Mouse (Mus musculus): ENCODE data around the gene Mcm2. TPM values are rescaled to one million over a fixed set of nuclear protein-coding genes. Genes with fewer than 3 reads are reported as not detected.
A peak's percentile ranks its signal among the peaks of the same experiment; 100 is the strongest.

The Mcm2 gene
- total RNA-seq (2021) = 1 to 10 TPM; 5.5 to 6.6 TPM

DNA sequence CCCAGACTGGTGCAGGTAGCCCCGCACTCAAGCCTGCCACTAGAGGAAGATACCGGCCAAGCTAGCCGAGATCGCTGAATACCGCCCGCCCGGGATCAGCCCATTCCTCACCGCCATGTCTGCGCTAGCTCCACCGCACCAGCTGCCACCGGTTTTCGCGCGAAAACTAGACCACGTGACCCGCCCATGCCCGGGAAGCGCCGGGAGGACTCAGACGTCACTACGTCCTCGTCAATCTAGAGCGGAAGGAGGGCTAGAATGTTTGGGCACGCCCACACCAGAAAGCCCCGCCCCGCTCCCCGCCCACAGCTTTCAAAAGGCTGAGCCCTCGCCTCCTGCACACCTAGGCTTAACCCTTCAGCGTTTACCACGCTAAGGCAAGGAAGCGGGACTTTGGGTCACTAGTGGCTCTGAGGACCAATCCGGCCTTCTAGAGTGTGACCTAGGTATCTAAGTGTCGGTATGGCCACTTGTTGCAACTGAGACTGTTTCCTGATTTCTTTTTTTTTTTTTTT, at the start of gene Mcm2:
TSS of gene Mcm2 (minus strand) at position 247 of the 515 bp plus-strand sequence.
- DNase-seq (ENCODE audit: extremely low spot score in 1 of 2, low spot score in 1 of 2) = peak; percentile 76 to 82

DNA sequence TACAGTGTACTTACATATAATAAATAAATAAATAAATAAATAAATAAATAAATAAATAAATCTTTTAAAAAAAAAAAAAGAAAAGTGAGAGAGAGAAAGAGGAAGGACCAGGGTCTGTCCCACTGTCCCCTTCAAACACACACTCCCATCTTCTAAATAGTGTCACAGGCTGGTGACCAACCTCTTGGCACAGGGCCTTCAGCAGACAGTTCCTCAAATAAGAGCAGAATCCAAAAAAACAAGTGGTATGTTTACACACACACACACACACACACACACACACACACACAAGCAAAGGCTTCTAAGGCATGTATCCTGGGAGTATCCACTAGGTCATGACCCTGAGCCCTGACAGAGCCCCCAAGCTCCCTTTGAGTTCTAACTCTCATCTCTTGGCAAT, 49.2 kb upstream of the Mcm2 start:
- no peak for DNase-seq (ENCODE audit: extremely low spot score in 1 of 2, low spot score in 1 of 2)

DNA sequence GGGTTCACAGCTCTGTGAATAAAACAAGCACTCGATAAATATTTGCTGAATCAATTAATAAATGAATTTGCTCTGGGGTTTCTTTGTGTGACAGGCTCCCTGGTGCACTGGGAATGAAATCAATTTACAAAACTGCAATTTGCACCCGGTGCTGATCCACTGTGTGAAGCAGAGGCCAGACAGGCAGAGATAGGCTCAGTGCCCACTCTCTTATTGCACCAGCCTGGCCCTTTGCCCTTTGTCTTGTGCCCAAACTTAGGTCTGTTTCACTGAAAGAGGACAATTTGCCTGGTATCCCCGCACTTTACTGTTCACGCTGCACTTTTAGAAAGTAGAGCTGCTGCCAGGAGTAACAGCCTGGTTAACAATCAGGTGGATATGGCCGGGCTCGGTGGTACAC, 47.9 kb upstream of the Mcm2 start:
- DNase-seq (ENCODE audit: extremely low spot score in 1 of 2, low spot score in 1 of 2) = no peak

DNA sequence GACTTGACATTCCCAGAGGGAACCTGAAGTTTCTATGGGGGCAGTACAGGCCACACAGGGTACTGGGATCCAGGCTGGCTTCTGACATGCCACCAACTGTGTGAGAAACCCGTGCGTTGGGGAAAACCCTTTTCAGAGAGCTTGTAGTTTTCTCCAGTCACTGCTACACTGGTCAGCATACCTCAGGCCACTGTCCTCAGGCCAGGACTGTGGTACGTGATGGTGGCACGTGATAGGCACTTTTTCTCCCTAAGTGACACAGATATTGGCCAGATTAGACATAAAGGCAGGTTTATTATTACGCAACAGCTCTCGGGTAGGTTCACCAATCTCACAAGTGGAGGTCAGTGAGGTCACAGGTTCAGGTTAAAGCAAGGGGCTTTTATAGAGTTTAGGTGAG, 45.1 kb upstream of the Mcm2 start:
- DNase-seq (ENCODE audit: extremely low spot score in 1 of 2, low spot score in 1 of 2) = no peak

DNA sequence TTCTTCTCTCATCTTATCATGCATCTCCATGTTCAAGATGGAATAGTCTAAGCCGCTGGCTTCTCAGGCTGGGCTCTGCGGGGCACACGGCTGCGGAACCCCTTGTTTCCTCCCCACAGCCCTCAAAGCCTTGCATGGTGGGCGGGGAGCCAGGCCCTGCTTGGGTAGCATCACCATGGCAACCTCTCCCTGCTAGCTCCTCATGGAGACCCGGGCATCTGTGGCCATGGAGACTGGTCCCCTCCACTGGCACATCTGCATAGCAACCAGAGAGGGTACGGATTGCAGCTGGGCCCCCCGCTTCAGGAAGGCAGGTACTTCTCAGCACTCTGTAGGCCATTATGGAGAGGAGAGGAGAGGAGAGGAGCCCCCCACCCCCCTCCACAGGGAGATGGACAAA, 44.0 kb upstream of the Mcm2 start:
- DNase-seq (ENCODE audit: extremely low spot score in 1 of 2, low spot score in 1 of 2) = peak in 1 of 2 experiments; percentile 63

DNA sequence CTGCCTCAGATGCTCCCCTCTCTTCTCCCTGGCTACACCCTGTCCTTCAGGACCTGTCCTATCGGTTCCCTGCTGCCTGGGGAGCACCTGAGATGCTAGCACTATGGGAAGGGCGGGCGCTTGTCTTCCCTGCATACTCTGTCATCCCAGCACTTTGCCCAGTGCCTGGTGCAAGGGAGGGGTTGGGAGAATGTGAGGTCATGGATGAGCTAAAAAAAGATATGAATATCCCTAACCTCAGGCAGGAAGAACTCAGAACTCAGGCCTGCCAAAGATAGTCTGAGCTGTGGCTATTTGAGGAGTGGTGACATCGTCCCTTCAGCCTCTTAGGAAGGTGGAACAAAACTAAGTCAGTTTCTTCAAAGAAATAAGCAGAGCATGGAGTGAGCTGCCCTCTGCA, 43.0 kb upstream of the Mcm2 start:
- no peak for DNase-seq (ENCODE audit: extremely low spot score in 1 of 2, low spot score in 1 of 2)

DNA sequence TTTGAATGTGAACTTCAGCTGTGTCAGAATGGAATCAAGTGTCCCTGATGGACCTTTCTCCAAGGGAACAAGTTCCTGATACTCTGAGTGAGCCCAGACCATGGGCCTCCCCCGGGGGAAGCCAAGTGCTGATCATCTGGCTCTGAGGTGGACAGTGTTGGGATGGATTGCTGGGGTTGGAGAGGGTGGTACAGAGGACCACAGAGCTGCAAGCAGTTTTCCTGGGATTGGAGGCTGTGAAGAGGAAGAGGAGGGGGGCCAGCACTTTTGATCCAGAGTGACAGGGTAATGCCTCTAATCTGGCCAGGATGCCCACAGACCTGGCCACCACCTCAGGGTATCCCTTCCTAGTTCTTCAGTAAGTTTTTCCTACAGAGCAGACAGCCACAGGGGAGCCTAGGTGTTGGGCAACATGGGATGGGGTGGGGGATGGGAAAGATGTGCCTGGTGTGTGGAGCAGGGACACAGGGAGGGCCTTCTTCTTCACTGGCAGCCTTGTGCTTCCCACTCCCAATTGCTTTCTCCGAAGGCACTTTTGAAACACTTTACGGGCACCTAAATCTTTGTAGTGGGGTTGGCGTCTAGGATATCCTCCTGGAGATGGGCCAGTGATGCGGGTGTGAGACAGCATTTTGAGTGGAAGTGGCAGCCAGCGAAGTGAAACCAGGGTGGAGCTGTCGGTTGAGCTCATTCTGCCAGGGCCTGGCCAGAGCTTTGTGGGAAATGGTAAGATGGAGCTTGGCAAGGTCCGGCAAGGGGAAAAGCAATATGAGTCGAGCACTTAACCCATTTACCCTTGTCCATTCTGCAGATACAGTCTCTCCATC, 41.7 kb upstream of the Mcm2 start:
- no peak for DNase-seq (ENCODE audit: extremely low spot score in 1 of 2, low spot score in 1 of 2)

DNA sequence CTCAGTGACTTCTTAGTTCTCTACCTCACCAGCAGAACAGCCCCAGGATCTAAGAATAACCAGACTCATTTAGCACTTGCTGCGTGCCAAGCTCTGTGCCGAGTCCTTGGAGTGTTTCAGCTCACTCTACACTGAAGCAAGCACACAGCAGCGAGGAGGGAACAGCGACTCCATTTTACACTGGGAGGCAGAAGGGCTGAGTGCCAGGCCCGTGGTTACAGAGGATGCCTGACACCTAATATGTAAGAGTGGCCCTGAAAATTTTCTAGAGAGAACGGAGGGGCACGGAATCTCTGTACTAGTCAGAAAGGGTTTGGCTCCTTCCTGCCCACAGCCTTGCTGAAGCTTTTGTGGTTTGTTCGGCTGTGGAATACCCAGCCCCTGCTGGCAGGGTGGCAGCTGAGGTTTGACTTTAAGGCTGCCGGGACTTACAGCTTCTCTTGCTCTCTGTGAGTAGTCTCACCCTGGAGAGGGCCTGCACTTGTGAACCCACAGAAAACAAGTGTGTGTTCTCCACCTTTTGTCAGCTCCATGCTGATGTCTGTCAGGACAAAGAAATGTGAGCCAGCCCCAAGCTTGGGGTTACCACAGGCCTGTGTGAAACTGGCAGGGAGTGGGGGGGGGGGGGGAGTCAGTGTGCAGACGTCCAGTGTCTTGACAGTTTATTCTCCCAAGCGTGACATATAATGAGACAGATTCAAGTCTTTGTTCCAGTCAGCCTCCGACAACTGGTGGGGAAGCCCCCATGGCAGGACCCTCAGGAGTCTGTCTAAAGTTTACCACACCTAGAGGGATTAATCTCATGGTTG, 40.9 kb upstream of the Mcm2 start:
- DNase-seq (ENCODE audit: extremely low spot score in 1 of 2, low spot score in 1 of 2) = no peak

DNA sequence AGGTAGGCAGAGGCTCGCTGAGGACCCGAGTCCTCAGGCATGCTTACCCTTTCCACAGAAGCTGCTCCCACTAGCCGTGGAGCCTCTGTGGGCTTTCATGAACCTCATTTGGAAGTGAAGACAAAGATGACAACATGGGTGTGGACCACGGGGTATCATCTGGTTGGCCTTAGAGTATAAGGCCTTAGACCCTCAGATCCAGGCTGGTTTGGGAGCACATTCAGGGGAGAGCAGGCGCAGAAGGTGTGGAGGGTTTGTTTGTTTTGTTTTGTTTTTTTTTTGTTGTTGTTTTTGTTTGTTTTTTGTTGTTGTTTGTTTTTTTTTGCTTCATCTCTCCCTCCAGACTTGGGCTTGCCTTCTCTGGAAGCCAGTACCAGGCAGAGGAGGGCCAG, 40.1 kb upstream of the Mcm2 start:
- no peak for DNase-seq (ENCODE audit: extremely low spot score in 1 of 2, low spot score in 1 of 2)

DNA sequence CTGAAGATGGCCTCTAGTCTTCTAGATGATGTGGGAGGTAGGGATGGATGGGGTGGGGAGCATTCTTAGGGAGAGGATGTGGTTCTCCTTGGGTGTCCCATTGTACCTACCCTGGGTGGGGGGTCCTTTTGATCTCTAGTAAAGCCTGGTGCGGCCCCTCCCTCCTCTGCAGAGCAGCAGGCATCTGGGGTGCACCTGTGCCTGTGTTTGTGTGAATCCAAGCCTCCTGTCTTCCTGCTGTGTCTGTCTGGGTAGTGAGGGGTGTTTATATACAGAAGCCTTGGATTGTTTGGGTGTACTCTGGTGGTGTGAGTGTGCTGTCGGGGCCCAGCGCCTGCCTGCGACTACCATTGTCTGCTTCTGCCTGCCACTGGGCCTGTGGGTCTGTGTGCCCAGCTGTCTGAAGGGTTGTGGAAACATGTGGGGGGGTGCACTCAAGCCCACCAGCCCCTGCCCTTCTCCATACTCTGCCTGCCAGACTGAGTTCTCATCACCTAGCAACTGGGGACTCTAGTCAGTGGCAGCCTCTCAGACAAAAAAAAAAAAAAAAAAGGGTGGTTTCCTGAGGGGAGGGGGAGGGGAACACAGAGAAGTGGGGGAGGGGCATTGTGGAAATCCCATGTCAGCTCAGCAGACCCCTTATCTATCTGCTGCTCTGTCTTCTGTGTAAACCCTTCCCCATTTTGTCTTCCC, 39.5 kb upstream of the Mcm2 start:
- DNase-seq (ENCODE audit: extremely low spot score in 1 of 2, low spot score in 1 of 2) = no peak

DNA sequence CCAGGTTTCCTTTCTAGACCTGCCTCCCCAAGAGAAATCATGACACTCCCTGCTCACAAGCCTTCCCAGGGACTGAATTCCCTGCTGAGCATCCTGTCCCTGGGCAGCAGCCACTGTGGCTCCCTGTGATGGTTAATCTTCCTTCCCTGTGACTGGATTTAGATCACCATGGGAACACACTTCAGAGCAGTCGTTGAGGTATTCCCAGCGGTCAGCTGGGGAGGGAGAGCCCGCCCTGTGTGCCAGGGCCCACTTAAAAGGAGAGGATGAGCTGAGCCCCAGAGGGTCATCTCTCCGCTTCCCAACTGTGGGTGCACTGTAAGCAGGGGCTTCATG, 38.6 kb upstream of the Mcm2 start:
- DNase-seq (ENCODE audit: extremely low spot score in 1 of 2, low spot score in 1 of 2) = no peak

DNA sequence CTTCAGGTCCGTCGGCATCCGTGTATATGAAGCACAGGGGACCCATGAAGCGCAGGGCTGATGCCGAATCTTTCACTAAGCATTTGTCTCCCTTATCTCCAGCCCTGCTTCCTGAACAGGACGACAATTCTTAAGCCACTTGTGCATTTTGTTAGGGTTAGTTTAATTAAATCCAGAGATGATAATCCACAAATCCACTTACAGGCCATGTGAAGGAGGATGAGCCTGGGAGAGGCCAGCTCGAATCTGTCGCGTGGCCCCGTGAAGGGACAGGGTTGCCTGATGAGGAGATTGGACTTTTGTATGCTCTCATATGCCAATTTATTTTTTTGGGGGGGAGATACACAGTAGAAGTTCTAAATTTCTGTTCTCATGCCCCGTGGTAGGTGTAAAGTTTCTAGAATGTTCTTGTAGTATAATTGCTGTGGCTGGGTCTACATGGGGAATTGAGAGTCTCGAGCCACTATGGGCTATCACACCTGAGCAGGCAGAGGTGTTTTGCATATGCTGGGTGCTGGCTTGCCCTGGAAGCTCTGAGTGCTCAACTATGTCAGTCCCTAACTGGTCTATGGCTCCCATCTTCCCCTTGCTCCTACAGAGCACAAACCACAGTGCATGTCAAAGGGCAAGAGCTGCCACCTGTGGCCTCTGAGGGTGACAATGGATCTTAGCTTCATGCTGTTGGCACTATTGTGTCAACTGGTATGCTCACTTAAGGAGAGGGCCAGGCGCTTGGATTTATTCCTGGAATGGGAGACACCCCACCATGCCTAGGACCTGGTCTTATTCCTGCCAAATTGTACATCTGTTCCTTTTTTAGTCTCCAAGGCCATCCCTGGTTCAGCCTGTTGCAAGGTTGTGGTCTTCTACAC, 38.0 kb upstream of the Mcm2 start:
- no peak for DNase-seq (ENCODE audit: extremely low spot score in 1 of 2, low spot score in 1 of 2)

DNA sequence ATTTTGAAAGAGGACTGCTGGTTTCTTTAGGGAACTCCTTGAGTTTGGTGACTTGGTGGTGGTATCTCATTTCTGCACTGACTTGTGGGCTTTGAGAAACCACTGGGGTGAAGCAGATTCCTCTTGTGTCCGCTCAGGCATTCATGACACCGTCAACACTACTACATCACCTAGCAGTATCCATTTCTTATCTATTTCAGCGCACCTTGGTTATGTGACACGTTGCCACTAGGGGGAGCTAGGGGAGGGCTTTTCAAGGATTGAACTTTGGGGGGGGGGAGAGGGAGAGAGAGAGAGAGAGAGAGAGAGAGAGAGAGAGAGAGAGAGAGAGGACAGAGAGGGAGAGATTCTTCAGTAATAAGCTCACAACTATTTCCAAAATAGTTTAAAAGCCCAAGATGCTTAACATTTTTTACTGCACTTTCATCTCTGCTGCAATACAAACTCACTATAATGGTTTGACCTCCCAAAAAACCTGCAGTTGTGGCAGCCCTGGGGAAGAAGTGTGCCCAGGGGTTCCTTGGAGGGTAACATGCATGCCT, 37.2 kb upstream of the Mcm2 start:
- DNase-seq (ENCODE audit: extremely low spot score in 1 of 2, low spot score in 1 of 2) = peak in 1 of 2 experiments; percentile 70

DNA sequence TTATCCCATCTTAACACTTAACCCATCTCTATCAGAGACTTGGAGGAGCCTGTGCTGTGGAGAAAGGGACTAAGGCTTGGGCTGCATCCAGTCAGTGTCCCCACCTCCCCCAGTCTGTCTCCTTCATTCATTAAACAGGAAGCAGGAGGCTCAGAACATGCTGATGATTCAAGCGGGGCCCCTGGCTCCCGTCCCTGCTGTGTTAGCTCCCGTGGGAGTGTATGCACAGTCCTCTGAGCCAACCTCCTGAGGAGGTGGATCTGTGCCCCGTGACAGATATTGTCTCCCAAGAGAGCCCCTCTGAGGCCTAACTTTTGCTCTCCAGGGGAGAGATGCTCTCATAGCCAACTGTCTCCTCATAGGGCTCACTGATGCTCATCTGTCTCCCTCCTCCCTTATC, 36.2 kb upstream of the Mcm2 start:
- DNase-seq (ENCODE audit: extremely low spot score in 1 of 2, low spot score in 1 of 2) = peak in 1 of 2 experiments; percentile 45

DNA sequence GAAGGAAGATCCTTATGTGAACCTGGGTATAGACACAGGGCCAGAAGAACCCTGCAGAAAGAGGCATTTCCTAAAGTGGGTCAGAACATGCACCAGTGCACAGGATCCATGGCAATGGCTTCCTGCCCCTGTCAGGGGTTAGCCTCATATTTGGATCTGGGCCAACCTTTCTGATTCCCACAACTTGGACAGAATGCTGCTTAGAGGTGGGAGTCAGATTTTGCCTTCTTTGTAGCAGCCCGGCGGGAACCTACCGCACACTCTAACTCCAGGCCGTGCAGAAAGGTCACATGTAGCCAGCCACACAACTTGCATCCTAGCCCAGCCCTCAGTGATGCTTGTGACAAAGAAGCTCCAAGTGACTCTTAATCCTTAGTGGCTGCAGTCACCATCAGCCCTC, 35.6 kb upstream of the Mcm2 start:
- no peak for DNase-seq (ENCODE audit: extremely low spot score in 1 of 2, low spot score in 1 of 2)

DNA sequence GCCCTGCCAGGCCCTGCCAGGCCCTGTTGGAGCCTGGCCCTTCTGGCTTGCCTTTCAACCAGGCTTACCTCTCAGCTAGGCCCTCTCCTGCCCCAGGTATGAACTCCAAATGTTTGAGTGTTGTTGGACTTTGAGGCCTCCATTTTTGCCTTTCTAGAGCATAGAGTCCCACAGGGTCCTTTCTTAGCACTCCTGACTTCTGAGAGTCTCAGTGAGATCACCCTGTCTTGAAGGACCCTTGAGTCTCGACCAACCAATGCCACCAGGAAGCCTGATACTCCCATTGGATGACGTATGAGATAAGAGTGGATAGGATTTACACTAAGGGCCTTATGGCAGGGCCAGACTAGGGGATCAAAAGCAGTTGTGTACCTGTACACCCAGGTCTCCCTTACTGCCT, 32.9 kb upstream of the Mcm2 start:
- no peak for DNase-seq (ENCODE audit: extremely low spot score in 1 of 2, low spot score in 1 of 2)

DNA sequence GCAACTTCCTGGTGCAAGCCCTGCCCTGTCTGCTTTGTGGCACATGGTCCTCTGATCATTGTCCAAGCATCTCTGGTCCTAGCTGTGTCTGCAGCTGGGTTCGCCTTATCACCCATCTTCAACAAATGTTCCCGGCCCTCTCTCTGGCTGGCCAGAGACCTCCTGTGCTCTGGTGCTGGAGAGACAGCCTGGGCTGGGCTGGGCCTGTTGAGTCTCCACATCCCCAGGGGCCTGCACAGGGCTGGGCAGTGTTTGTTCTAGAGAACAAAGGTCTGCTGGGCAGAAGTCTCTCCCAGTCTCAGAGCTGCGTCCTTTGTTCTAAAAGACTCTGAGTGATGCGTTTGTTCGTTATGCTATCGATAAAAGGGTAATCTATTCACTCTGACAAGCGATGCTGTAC, 31.5 kb upstream of the Mcm2 start:
- no peak for DNase-seq (ENCODE audit: extremely low spot score in 1 of 2, low spot score in 1 of 2)

DNA sequence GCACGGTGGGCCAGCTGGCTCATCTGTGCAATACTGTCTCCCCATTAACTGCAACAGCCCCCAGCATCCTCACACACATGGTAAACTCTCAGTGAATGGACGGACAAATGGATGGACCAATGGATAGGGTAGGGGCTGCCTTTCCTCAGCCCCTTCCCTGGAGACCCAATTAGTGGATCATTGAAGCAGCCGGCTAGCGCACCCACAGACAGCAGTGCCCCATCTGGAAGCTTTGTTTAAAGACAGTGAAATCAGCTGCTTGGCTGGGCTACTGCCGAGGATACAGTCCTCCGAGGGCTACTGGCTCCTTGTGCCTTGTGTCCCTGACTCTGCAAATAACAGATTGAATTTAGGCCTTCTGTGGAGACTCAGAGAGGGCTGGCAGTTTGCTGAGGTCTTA, 30.9 kb upstream of the Mcm2 start:
- DNase-seq (ENCODE audit: extremely low spot score in 1 of 2, low spot score in 1 of 2) = no peak

DNA sequence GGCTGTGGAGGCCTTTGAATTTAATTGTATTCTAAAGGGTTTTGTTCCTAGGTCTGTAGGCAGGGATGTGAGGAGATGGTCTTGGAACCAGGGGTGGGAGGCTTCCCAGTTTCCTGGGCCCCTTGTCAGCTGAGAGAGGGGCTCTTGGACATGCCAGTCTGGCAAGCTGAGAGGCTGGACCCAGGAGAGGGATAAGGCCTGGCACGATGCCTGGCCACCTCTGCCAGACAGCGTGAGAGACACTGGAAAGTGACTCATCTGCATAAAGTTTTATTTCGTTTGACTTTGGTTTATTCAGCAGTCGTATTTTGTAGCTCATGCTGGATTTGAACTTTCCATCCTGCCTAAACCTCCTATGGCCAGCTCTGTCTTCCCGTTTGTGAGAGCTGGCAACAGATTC, 30.0 kb upstream of the Mcm2 start:
- DNase-seq (ENCODE audit: extremely low spot score in 1 of 2, low spot score in 1 of 2) = no peak

DNA sequence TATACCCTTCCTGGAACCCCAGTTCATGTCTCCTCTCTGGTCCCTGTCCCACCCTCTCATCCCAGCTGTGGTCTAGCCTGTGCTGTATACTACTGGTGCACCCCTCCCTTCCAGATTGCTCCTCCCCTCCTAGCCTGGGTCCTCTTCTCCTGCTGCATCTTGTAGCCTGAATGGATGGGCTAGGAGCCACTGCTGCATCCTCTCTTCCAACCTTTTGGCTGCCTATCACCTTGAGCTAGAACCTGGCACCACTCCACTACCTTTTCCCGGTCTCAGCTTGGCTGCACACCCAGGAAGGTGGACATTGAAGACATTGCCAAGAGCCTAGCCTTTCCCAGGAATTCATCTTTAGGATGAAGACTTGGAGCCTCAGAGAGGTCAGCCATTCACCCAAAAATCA, 29.4 kb upstream of the Mcm2 start:
- DNase-seq (ENCODE audit: extremely low spot score in 1 of 2, low spot score in 1 of 2) = no peak

Data from layer of hippocampus, postnatal 25 days (tissue).